Mouse (Mus musculus) neural tube, embryonic 14.5 days (tissue): Measurements from ENCODE around the gene Zfp78. TPM values are rescaled to one million over a fixed set of nuclear protein-coding genes. Genes with fewer than 3 reads are reported as not detected.

Source experiments
- ATAC-seq: fragments of 200-750 bp; cut with Nextera tagmentation; 2 replicates; pipeline ENCODE4 v1.8.0; 2017; ENCODE audit warnings: low read depth, mild to moderate bottlenecking, moderate TSS enrichment, moderate library complexity
- H3K27ac ChIP-seq: fragments of 300-500 bp; sonication (generic); 2 replicates; pipeline ENCODE4 v1.5.1; 2014; ENCODE audit warnings: low read depth, mild to moderate bottlenecking, control low read depth, low read length, moderate library complexity, mixed read lengths
- H3K27me3 ChIP-seq: fragments of 300-500 bp; sonication (generic); 2 replicates; pipeline ENCODE4 v1.6.1; 2014; ENCODE audit warnings: low read length; ENCODE audit not compliant: control insufficient read depth, insufficient read depth
- H3K36me3 ChIP-seq: fragments of 300-500 bp; sonication (generic); 2 replicates; pipeline ENCODE4 v1.6.1; 2014; ENCODE audit warnings: low read length, mixed read lengths; ENCODE audit not compliant: control insufficient read depth, insufficient read depth
- H3K4me1 ChIP-seq: fragments of 300-500 bp; sonication (generic); 2 replicates; pipeline ENCODE4 v1.6.1; 2014; ENCODE audit warnings: low read length; ENCODE audit not compliant: control insufficient read depth, insufficient read depth
- H3K4me2 ChIP-seq: fragments of 300-500 bp; sonication (generic); 2 replicates; pipeline ENCODE4 v1.6.1; 2014; ENCODE audit warnings: mild to moderate bottlenecking, low read depth, low read length, control low read depth
- H3K4me3 ChIP-seq: fragments of 300-500 bp; sonication (generic); 2 replicates; pipeline ENCODE4 v1.5.1; 2014; ENCODE audit warnings: low read depth, low read length, control low read depth, mixed read lengths
- H3K9ac ChIP-seq: fragments of 300-500 bp; sonication (generic); replicated peaks from 2 replicates; pipeline ENCODE4 v1.6.1; 2014; ENCODE audit warnings: low read depth, mild to moderate bottlenecking, control low read depth, low read length, mixed read lengths
- H3K9me3 ChIP-seq: fragments of 300-500 bp; sonication (generic); 2 replicates; pipeline ENCODE4 v1.6.1; 2016; ENCODE audit warnings: low read length; ENCODE audit not compliant: control insufficient read depth
- WGBS: fragments of 180-500 bp; shearing (Covaris S2); extraction: QIAGEN DNeasy Blood & Tissue Kit; methylation state at CpG from one replicate; pipeline ENCODE4 v1.1.7; 2014; 5-methylcytosine and 5-hydroxymethylcytosine counted together
- polyA plus RNA-seq: library from polyadenylated mRNA; unstranded; fragments of >200 nt; fragmentation: Nextera tagmentation; extraction: Ambion mirVana; gene quantifications from 2 replicates; pipeline ENCODE4 v1.2.1, GENCODE M21; 2014

Zfp78 gene
- polyA plus RNA-seq, 1 experiment from 2014 or later, result 6.1 TPM

DNA sequence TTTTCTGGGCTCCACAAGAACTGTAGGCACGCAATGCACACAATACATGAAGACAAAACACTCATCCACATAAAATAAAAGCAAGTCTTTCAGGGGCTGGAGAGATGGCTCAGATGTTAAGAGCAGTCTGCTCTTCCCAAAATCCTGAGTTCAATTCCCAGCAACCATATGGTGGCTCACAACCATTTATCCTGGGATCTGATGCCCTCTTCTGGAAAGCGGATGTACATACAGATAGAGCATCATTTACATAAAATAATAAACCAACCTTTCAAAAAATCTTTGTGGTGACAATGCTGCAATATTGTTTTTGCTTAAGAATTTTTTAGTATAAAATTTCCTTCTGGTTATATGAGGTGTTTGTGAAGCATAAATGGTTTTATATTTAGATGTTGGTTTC is 18.4 kb downstream of the Zfp78 start:
- Histone ChIP-seq H3K36me3 (no peaks in the 10 kb centered on the region), H3K27me3 (no peaks in the 10 kb centered on the region), H3K9me3 (no peaks in the 10 kb centered on the region), H3K4me1 (peaks cover 5% of the 10 kb centered on the region; the same call in 1 of the 2 replicates), H3K4me2 (no peak overlapping the region), H3K4me3 (no peak overlapping the region), H3K27ac (no peak overlapping the region), H3K9ac (no peak overlapping the region)
- ATAC-seq, result no peak
- 87% methylated on average over 2 of the region's 2 CpGs for WGBS

DNA sequence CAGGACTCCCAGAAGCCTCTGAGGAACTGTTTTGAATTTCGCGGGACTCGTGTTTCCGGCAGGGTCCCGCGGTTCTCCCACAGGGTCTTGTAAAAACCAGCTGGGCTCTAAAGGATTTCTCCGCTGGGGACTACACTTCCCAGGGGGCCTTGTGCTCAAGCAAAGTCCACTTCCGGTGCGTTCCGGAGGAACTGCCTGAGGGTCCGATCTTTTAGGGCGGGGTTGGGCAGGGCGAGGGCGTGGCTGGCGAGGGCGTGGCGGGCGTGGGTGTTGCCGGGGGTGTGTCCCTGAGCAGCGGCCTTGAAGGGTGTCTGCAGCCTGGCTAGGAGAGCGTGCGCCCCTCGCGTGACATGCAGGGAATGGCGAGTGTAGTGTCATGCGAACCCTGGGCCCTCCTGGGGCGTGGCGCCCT is 20.0 kb downstream of the Zfp78 start, which contains the start of gene Zfp28:
TSS of gene Zfp28 (plus strand) at position 252 of the 412 bp plus-strand sequence.
- Histone ChIP-seq H3K36me3 (no peaks in the 10 kb centered on the region), H3K4me1 (peaks cover 5% of the 10 kb centered on the region; the same call in 1 of the 2 replicates), H3K9ac (peak within 1 kb of the TSS; percentile 73), H3K9me3 (no peaks in the 10 kb centered on the region), H3K27me3 (no peaks in the 10 kb centered on the region), H3K27ac (no peak within 1 kb of the TSS), H3K4me3 (peak within 1 kb of the TSS; percentile 69), H3K4me2 (peak within 1 kb of the TSS; percentile 91)
- ATAC-seq, result peak; percentile 97
- under 1% methylated on average over 28 of the region's 28 CpGs for WGBS

GRCm38 (mm10) chr7:6384011-6384410 is 20.9 kb downstream of the Zfp78 start:
- no peaks in the 10 kb centered on the region for H3K9me3 ChIP-seq
- H3K4me3 ChIP-seq, result peak overlapping the region; percentile 69
- ATAC-seq, result 0 out of 2 replicates have a peak, but pooled peaks have one; percentile 7
- H3K36me3 ChIP-seq, result no peaks in the 10 kb centered on the region
- no peaks in the 10 kb centered on the region for H3K27me3 ChIP-seq
- WGBS, result 72% methylated on average over 8 of the region's 8 CpGs
- H3K27ac ChIP-seq, result no peak overlapping the region
- H3K9ac ChIP-seq, result peak overlapping the region; percentile 73; the same call in 1 of the 2 replicates
- H3K4me1 ChIP-seq, result peaks cover 5% of the 10 kb centered on the region; the same call in 1 of the 2 replicates
- peak overlapping the region; percentile 91 for H3K4me2 ChIP-seq

DNA sequence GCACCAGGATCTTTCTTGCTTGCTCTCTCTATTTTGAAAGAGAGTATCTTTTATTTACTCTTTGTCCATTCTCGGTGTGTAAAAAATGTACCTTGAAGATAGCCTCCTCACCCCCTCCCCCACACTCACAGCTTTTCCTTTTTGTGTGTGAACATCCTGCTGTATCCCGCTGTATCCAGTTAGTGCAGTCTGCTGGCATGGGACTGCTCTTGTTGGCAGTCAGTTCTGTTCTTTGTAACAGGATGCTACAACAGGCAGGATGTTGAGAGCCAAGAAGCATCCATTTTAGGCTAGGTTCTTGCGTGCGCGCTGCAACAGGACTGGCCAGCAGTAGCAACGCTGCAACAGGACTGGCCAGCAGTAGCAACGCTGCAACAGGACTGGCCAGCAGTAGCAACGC is 23.9 kb downstream of the Zfp78 start:
- H3K9me3 ChIP-seq, result no peaks in the 10 kb centered on the region
- H3K36me3 ChIP-seq, result peaks cover 21% of the 10 kb centered on the region
- H3K27ac ChIP-seq, result no peak overlapping the region
- no peak overlapping the region for H3K4me3 ChIP-seq
- 92% methylated on average over 8 of the region's 8 CpGs for WGBS
- H3K4me2 ChIP-seq, result no peak overlapping the region
- H3K9ac ChIP-seq, result no peak overlapping the region
- H3K27me3 ChIP-seq, result no peaks in the 10 kb centered on the region
- H3K4me1 ChIP-seq, result peaks cover 5% of the 10 kb centered on the region; the same call in 1 of the 2 replicates
- no peak for ATAC-seq

DNA sequence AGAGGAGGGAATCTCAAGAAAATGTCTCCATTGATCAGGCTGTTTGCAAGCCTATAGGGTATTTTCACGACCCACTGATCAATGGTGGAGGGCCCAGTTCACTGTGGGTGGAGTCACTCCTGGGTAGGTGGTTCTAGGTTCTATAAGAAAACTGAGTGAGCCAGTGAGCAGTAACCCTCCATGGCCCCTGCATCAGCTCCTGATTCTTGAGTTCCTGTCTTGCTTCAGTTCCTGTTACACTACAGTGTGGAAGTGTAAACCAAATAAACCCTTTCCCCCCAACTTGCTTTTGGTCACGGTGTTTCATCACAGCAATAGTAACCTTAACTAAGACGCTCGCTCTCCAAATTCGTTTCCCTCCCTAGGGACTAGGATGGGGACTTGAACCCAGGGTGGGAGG is 25.9 kb downstream of the Zfp78 start:
- no peak overlapping the region for H3K4me2 ChIP-seq
- H3K9ac ChIP-seq, result no peak overlapping the region
- WGBS, result 86% methylated on average over 5 of the region's 5 CpGs
- H3K27ac ChIP-seq, result no peak overlapping the region
- H3K9me3 ChIP-seq, result no peaks in the 10 kb centered on the region
- H3K36me3 ChIP-seq, result peaks cover 28% of the 10 kb centered on the region
- ATAC-seq, result no peak
- peaks cover 1% of the 10 kb centered on the region; the same call in 1 of the 2 replicates for H3K4me1 ChIP-seq
- no peak overlapping the region for H3K4me3 ChIP-seq
- H3K27me3 ChIP-seq, result no peaks in the 10 kb centered on the region

GRCm38 (mm10) chr7:6389449-6389848 is 26.4 kb downstream of the Zfp78 start:
- H3K27ac ChIP-seq, result no peak overlapping the region
- H3K27me3 ChIP-seq, result no peaks in the 10 kb centered on the region
- H3K4me1 ChIP-seq, result no peaks in the 10 kb centered on the region
- H3K4me2 ChIP-seq, result no peak overlapping the region
- no peaks in the 10 kb centered on the region for H3K9me3 ChIP-seq
- 77% methylated on average over 5 of the region's 5 CpGs for WGBS
- no peak overlapping the region for H3K4me3 ChIP-seq
- no peak for ATAC-seq
- no peak overlapping the region for H3K9ac ChIP-seq
- peaks cover 28% of the 10 kb centered on the region for H3K36me3 ChIP-seq

GRCm38 (mm10) chr7:6397996-6398975 is 35.2 kb downstream of the Zfp78 start, which contains the start of gene Smim17:
Smim17 (plus strand) TSS chr7:6398715.
- WGBS, result 26% methylated on average over 25 of the region's 25 CpGs

GRCm38 (mm10) chr7:6410043-6410442 is 47.0 kb downstream of the Zfp78 start, which contains the start of gene Gm20715:
Gm20715 (plus strand) TSS chr7:6410277.
- no peaks in the 10 kb centered on the region for H3K27me3 ChIP-seq
- no peak within 1 kb of the TSS for H3K4me3 ChIP-seq
- no peak within 1 kb of the TSS for H3K27ac ChIP-seq
- 2% methylated on average over 17 of the region's 17 CpGs for WGBS
- no peak within 1 kb of the TSS for H3K4me2 ChIP-seq
- no peaks in the 10 kb centered on the region for H3K9me3 ChIP-seq
- ATAC-seq, result peak; percentile 59; the same call in 1 of the 2 replicates
- no peak within 1 kb of the TSS for H3K9ac ChIP-seq
- no peaks in the 10 kb centered on the region for H3K36me3 ChIP-seq
- H3K4me1 ChIP-seq, result no peaks in the 10 kb centered on the region

More at GRCm38 (mm10) chr7:6397996-6398975, 35.2 kb downstream of the Zfp78 start, which contains the start of gene Smim17:
- Histone ChIP-seq H3K27me3 (no peaks in the 10 kb centered on the region), H3K4me2 (peak within 1 kb of the TSS; percentile 62), H3K36me3 (peaks cover 8% of the 10 kb centered on the region; the same call in 1 of the 2 replicates), H3K4me1 (0 out of 2 replicates have a peak, but pooled peaks cover 5% of the 10 kb centered on the region), H3K27ac (no peak within 1 kb of the TSS), H3K4me3 (peak within 1 kb of the TSS; percentile 30), H3K9me3 (no peaks in the 10 kb centered on the region), H3K9ac (peak within 1 kb of the TSS; percentile 49)
- ATAC-seq, result peak; percentile 91
